Mouse (Mus musculus): ENCODE data around the gene Spryd3.

DNA sequence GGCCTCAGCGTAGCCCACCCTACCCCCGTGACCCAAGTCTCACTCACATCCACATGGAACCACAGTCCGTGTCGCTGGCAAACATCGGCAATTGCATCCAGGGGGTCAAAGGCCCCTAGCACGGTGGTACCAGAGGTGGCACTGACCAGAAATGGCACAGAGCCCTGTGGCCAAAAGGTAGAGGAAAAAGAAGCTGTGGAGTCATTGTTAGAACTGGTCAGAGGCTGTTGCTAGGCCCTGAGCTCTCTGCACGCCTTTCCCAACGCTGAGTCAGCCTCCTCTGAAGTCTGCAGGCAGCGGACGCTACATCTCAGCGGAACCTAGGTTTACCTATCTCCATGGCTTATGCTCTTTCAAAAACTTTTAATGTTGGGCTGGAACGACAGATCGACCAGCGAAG lies 43.9 kb upstream of the Spryd3 start:
- TF ChIP-seq POLR2A (IDR thresholded peaks at IDR 0.05; ENCODE audit: insufficient read depth, low read depth, low read length) (no peak), CTCF (IDR thresholded peaks at IDR 0.05) (no peak)
